Mouse (Mus musculus): ENCODE measurements around the gene Cd1d1.

The Cd1d1 gene

DNA sequence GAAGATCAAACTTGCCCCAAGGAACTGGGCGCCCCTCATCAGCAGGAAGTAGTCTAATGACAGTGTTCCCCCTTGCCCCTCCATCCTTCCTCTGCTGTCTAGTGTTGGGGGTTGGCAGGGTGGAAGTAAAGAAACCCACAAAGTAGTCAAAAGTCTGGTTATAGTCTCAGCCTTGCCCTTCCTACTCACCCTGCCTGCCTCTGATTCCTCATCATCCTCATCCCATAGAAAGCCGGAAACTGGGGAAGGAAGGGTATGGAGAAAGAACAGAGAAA lies 37.9 kb downstream of the Cd1d1 start:
- no peak for DNase-seq (ENCODE audit: low spot score)

DNA sequence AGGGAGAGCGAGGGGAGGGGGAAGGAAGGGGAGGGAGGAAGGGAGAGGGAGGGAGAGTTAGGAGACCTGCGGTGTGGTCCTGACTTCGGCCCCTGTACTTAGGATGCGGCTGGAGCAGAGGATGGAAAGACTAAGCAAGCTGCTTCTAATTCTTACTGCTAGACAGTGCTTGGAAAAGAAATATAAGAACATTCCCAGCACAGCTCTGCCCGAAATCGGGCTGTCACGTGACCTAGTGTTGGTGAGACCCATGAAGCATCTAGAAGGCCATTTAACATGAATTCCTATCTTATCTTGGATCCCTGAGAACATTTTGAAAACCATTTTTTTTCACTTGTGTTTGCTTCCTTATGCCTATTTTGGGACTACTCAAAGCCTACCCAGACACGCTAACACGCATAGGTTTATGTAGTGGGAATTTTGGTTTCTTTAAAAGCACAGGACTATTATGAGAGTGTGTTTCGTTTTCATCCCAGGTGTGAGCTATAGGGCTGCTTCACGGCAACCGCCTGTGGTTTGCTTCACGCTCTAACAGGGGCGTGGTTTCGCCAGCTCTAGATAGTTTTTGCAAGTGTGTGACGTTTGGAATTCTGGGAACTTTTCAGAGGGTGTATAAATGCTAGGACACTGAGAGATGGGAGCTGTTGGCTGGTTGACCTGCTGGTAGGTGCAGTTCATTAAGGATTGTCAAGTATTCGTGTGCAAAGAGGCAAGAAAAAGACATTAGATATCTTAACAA lies 38.4 kb downstream of the Cd1d1 start:
- no peak for DNase-seq (ENCODE audit: low spot score)

DNA sequence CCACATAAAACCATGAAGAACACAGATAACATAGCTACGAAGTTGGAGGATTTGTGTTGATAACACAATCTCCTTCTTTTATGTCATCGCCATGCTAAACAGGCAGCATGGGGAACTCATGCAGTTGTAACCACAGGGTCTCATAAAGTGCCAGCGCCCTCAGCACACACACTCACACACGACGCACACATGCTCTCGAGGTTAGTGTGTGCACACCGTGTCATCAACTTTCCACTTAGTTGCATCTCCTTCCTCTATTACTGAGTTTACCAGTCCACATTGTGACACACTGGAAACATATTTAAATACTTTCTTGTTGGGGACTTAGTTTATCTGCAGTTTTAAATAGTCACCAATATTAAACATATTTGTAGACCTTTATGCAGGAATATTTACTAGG lies 40.2 kb downstream of the Cd1d1 start:
- DNase-seq (ENCODE audit: low spot score) = no peak

DNA sequence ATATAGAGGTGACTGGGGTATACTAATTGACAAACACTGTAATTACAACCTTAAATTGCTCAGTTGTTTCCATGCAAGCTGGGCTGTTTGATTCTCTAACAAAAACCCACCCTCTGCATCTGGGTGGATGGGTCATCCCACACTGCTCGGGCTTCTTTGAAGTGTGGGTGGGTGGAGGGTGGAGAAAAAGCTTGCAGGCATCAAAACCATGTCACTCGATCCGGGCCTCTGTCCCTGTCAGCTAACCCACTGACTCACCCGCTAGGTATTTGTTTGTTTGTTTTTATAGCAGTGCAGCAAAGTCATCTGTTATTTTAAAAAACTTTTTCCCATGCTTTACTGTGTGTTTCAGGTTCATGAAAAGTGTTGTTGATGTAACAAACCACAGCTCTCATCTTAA lies 43.9 kb downstream of the Cd1d1 start:
- peak; percentile 29 for DNase-seq (ENCODE audit: low spot score)

DNA sequence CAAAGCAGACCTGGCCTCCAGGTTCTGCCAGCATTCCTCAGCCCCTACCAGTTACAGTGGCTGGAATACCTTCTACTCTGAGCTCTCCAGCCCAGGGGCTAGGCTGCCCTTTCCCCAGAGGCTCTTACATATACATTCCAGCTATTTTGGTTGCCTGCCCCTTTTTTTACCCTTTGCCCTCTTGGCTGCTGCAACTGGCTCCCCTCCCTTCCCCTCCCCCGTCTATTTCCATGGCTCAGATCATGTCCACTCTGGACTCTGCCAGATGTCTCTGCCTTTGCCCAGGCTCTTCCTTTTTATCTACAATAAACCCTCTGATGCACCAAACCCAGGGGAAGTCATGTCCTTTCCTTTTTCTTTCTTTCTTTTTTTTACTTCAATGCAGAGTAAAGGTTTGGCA lies 44.7 kb downstream of the Cd1d1 start:
- peak; percentile 57 for DNase-seq (ENCODE audit: low spot score)

DNA sequence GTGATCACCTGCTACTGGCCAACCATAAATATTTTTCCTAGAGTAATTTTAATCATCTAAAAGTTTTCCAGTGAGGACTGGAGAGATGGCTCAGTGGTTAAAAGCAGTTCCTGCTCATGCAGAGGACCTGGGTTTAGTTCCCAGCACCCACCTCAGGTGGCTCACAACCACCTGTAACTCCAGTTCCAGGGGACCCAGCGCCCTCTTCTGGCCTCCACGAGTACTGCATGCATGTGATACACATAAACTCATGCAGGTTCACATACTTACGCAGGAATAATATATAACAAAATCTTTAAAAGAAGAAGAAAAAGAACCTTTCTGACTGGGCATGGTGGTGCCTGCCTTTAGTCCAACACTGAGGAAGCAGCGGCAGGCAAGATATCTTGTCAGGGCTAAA lies 45.4 kb downstream of the Cd1d1 start:
- DNase-seq (ENCODE audit: low spot score) = no peak

DNA sequence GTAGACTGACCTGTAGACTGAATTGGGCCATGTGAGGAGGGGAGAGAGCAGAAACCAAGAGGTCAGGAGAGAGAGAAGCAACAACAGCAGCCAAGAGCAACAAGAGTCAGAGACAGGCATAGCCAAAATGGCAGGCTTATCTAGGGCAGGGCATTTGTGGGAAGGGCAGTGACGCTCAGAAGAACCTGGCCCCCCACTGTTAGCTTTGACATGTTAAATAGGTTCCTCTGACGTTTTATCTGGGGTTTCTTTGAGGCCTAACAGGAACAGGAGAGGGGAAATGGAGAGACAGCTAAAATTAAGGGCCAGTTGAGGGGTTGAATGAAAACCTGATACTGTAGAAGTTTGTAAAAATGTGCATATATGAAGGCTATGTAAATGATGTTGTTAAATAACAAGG lies 48.6 kb downstream of the Cd1d1 start:
- no peak for DNase-seq (ENCODE audit: low spot score)
